Mouse (Mus musculus): ENCODE measurements at regions not wholly inside any gene's neighbourhood (a gene's known extent, or its start where the extent isn't known, plus 50 kb on each side); places are given as distances from the start of the nearest gene placed in this dataset.

- Histone ChIP-seq H3K27ac (ENCODE audit: insufficient read depth, low read length) (no peak overlapping the region), H3K9ac (ENCODE audit: low read depth, poor library complexity, severe bottlenecking) (no peak overlapping the region), H3K27me3 (ENCODE audit: control insufficient read depth, insufficient read depth, low read length, poor library complexity, severe bottlenecking) (no peaks in the 10 kb centered on the region), H3K36me3 (ENCODE audit: control insufficient read depth, insufficient read depth, low read length, poor library complexity, severe bottlenecking) (no peaks in the 10 kb centered on the region), H3K4me1 (ENCODE audit: control insufficient read depth, insufficient read depth, low read length) (no peaks in the 10 kb centered on the region), H3K9me3 (replicated peaks; ENCODE audit: control insufficient read depth, insufficient read depth, low read length, poor library complexity, severe bottlenecking) (no peaks in the 10 kb centered on the region), H3K4me3 (ENCODE audit: low read depth, low read length) (no peak overlapping the region)
- TF ChIP-seq CTCF (IDR thresholded peaks at IDR 0.05; ENCODE audit: low read depth, low read length) (no peak), EP300 (IDR thresholded peaks at IDR 0.05; ENCODE audit: insufficient read depth, low read depth, low read length) (no peak), POLR2A (IDR thresholded peaks at IDR 0.05; ENCODE audit: insufficient read depth, low read length) (no peak)
Measured at GRCm38 (mm10) chr9:79045314-79045713, 430.0 kb downstream of the Cd109 start.

- Histone ChIP-seq H3K27ac (ENCODE audit: insufficient read depth, low read length) (no peak overlapping the region), H3K4me3 (ENCODE audit: low read depth, low read length) (no peak overlapping the region), H3K4me1 (ENCODE audit: control insufficient read depth, insufficient read depth, low read length) (no peaks in the 10 kb centered on the region), H3K9ac (ENCODE audit: low read depth, poor library complexity, severe bottlenecking) (no peak overlapping the region), H3K9me3 (replicated peaks; ENCODE audit: control insufficient read depth, insufficient read depth, low read length, poor library complexity, severe bottlenecking) (0 out of 2 replicates have a peak, but pooled peaks cover 2% of the 10 kb centered on the region), H3K27me3 (ENCODE audit: control insufficient read depth, insufficient read depth, low read length, poor library complexity, severe bottlenecking) (no peaks in the 10 kb centered on the region), H3K36me3 (ENCODE audit: control insufficient read depth, insufficient read depth, low read length, poor library complexity, severe bottlenecking) (no peaks in the 10 kb centered on the region)
- TF ChIP-seq EP300 (IDR thresholded peaks at IDR 0.05; ENCODE audit: insufficient read depth, low read depth, low read length) (no peak), POLR2A (IDR thresholded peaks at IDR 0.05; ENCODE audit: insufficient read depth, low read length) (no peak), CTCF (IDR thresholded peaks at IDR 0.05; ENCODE audit: low read depth, low read length) (no peak)
Measured at GRCm38 (mm10) chr9:79071961-79072360, 456.6 kb downstream of the Cd109 start.

- Histone ChIP-seq H3K4me1 (ENCODE audit: control insufficient read depth, insufficient read depth, low read length) (no peaks in the 10 kb centered on the region), H3K27ac (ENCODE audit: insufficient read depth, low read length) (no peak overlapping the region), H3K27me3 (ENCODE audit: control insufficient read depth, insufficient read depth, low read length, poor library complexity, severe bottlenecking) (no peaks in the 10 kb centered on the region), H3K9ac (ENCODE audit: low read depth, poor library complexity, severe bottlenecking) (no peak overlapping the region), H3K9me3 (replicated peaks; ENCODE audit: control insufficient read depth, insufficient read depth, low read length, poor library complexity, severe bottlenecking) (0 out of 2 replicates have a peak, but pooled peaks cover 3% of the 10 kb centered on the region), H3K4me3 (ENCODE audit: low read depth, low read length) (no peak overlapping the region), H3K36me3 (ENCODE audit: control insufficient read depth, insufficient read depth, low read length, poor library complexity, severe bottlenecking) (no peaks in the 10 kb centered on the region)
- TF ChIP-seq POLR2A (IDR thresholded peaks at IDR 0.05; ENCODE audit: insufficient read depth, low read length): no peak
- no peak for TF ChIP-seq EP300 (IDR thresholded peaks at IDR 0.05; ENCODE audit: insufficient read depth, low read depth, low read length)
- no peak for TF ChIP-seq CTCF (IDR thresholded peaks at IDR 0.05; ENCODE audit: low read depth, low read length)
Measured at GRCm38 (mm10) chr9:79109611-79110010, 494.3 kb downstream of the Cd109 start.

GRCm38 (mm10) chr9:79111326-79111725 is 496.0 kb downstream of the Cd109 start:
- Histone ChIP-seq H3K27ac (ENCODE audit: insufficient read depth, low read length) (no peak overlapping the region), H3K4me3 (ENCODE audit: low read depth, low read length) (no peak overlapping the region)
- TF ChIP-seq EP300 (IDR thresholded peaks at IDR 0.05; ENCODE audit: insufficient read depth, low read depth, low read length) (no peak), CTCF (IDR thresholded peaks at IDR 0.05; ENCODE audit: low read depth, low read length) (no peak)

GRCm38 (mm10) chr9:79140970-79141369 is 525.6 kb downstream of the Cd109 start:
- Histone ChIP-seq H3K4me3 (ENCODE audit: low read depth, low read length) (no peak overlapping the region), H3K9me3 (replicated peaks; ENCODE audit: control insufficient read depth, insufficient read depth, low read length, poor library complexity, severe bottlenecking) (no peaks in the 10 kb centered on the region), H3K36me3 (ENCODE audit: control insufficient read depth, insufficient read depth, low read length, poor library complexity, severe bottlenecking) (no peaks in the 10 kb centered on the region), H3K27ac (ENCODE audit: insufficient read depth, low read length) (no peak overlapping the region), H3K9ac (ENCODE audit: low read depth, poor library complexity, severe bottlenecking) (no peak overlapping the region), H3K4me1 (ENCODE audit: control insufficient read depth, insufficient read depth, low read length) (no peaks in the 10 kb centered on the region), H3K27me3 (ENCODE audit: control insufficient read depth, insufficient read depth, low read length, poor library complexity, severe bottlenecking) (no peaks in the 10 kb centered on the region; the same call in 1 of the 2 replicates)
- no peak for TF ChIP-seq CTCF (IDR thresholded peaks at IDR 0.05; ENCODE audit: low read depth, low read length)
- TF ChIP-seq EP300 (IDR thresholded peaks at IDR 0.05; ENCODE audit: insufficient read depth, low read depth, low read length): no peak

More at GRCm38 (mm10) chr9:79111326-79111725, 496.0 kb downstream of the Cd109 start:
- Histone ChIP-seq H3K27me3 (ENCODE audit: control insufficient read depth, insufficient read depth, low read length, poor library complexity, severe bottlenecking) (no peaks in the 10 kb centered on the region), H3K9ac (ENCODE audit: low read depth, poor library complexity, severe bottlenecking) (no peak overlapping the region), H3K36me3 (ENCODE audit: control insufficient read depth, insufficient read depth, low read length, poor library complexity, severe bottlenecking) (no peaks in the 10 kb centered on the region), H3K4me1 (ENCODE audit: control insufficient read depth, insufficient read depth, low read length) (no peaks in the 10 kb centered on the region), H3K9me3 (replicated peaks; ENCODE audit: control insufficient read depth, insufficient read depth, low read length, poor library complexity, severe bottlenecking) (peaks cover 12% of the 10 kb centered on the region; the same call in 1 of the 2 replicates)

- H3K27me3 ChIP-seq (ENCODE audit: control insufficient read depth, insufficient read depth, low read length, poor library complexity, severe bottlenecking): no peaks in the 10 kb centered on the region; the same call in 1 of the 2 replicates
- no peak overlapping the region for H3K27ac ChIP-seq (ENCODE audit: insufficient read depth, low read length)
- H3K9me3 ChIP-seq (replicated peaks; ENCODE audit: control insufficient read depth, insufficient read depth, low read length, poor library complexity, severe bottlenecking): no peaks in the 10 kb centered on the region
- TF ChIP-seq EP300 (IDR thresholded peaks at IDR 0.05; ENCODE audit: insufficient read depth, low read depth, low read length): no peak
- no peak for TF ChIP-seq CTCF (IDR thresholded peaks at IDR 0.05; ENCODE audit: low read depth, low read length)
- TF ChIP-seq POLR2A (IDR thresholded peaks at IDR 0.05; ENCODE audit: insufficient read depth, low read length): no peak
- no peak overlapping the region for H3K9ac ChIP-seq (ENCODE audit: low read depth, poor library complexity, severe bottlenecking)
- no peak overlapping the region for H3K4me3 ChIP-seq (ENCODE audit: low read depth, low read length)
- H3K36me3 ChIP-seq (ENCODE audit: control insufficient read depth, insufficient read depth, low read length, poor library complexity, severe bottlenecking): no peaks in the 10 kb centered on the region
- no peaks in the 10 kb centered on the region for H3K4me1 ChIP-seq (ENCODE audit: control insufficient read depth, insufficient read depth, low read length)
Measured at GRCm38 (mm10) chr9:79146004-79146403, 530.7 kb downstream of the Cd109 start.

Measured in ES-Bruce4 (cell line).